Mouse (Mus musculus): ENCODE measurements around the gene Fgf4.
A peak's percentile ranks its signal among the peaks of the same experiment; 100 is the strongest.

Fgf4 gene

DNA sequence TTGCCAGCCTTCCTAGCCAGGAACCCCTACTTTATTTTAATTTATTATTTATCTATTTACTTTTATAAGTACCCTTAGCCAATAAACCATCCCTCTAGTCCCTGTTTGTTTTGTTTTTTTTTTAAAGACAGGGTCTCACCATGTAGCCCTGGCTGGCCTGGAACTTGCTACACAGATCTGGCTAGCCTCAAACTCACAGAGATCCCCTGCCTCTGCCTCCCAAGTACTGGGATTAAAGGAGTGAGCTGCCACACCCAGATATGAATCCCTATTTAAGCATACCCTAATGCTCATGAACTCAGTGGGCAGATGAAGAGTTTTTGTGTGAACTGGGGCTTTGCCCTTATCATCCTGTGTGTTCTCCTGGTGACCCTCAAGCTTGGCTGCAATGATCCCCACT, at the start of gene Fgf4:
TSS of gene Fgf4 (plus strand) at position 301 of the 400 bp plus-strand sequence.
- DNase-seq (ENCODE audit: low spot score in 2 of 2): no peak

DNA sequence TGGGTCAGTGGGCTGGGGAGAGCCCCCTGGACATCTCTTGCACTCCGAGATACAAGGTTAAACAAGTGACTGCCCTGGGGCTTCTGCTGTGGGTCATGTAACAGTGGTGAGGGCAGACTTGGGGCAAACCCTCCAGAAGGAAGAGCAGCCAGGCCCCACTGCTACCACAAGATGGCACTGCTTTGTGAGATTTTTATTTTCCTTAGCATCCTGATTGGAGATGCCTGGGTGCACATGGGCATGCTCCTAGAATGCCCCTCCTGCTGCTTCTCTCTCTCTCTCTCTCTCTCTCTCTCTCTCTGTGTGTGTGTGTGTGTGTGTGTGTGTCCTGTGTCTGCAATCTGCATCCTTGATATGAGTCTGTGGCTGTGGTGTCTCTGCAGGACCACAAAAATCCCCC, 48.7 kb upstream of the Fgf4 start:
- no peak for DNase-seq (ENCODE audit: low spot score in 2 of 2)

DNA sequence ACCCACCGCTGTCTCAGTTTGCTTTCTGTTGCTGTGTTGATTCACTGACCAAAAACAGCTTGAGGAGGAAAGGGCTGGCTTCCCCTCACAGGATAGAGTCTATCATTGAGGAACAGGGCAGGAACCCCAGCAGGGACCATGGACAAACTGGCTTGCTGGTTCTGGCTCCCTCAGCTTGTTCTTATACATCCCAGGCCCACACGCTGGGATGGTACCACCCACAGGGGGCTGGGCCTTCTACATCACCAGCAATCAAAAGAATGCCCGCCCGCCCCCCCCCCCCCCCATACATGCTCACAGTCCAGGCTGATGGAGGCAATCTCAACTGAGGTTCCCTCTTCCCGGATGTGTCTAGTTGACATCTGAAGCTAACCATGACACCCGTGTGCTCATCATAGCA, 40.1 kb upstream of the Fgf4 start:
- no peak for DNase-seq (ENCODE audit: low spot score in 2 of 2)

DNA sequence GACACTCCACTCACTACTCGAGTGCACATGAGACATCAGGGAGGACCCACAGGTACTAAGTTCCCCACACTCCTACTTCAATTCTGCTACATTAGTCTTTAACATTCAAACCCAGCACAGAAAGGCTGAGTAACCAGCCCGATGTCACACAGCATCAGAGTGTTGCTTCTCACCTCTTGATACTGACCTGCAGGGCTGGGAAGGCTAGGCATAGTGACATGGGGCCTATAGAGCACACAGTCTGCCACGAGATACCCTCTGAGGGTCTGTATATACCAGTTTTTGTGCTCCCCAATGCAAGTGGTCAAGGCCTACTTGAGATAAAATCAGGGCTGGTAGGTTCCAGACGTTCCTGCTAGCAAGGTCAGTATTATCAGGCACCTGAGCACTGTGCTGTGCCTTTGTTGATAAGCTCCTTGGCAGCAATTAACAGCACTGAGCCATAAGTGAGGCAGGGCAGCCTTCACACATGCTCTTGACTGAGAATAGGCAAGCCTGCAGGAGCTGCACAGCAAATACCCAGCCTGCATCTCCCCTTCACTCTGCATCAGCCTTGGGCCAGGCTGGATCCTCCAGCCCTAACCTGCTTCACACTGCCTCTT, 39.1 kb upstream of the Fgf4 start:
- no peak for DNase-seq (ENCODE audit: low spot score in 2 of 2)

DNA sequence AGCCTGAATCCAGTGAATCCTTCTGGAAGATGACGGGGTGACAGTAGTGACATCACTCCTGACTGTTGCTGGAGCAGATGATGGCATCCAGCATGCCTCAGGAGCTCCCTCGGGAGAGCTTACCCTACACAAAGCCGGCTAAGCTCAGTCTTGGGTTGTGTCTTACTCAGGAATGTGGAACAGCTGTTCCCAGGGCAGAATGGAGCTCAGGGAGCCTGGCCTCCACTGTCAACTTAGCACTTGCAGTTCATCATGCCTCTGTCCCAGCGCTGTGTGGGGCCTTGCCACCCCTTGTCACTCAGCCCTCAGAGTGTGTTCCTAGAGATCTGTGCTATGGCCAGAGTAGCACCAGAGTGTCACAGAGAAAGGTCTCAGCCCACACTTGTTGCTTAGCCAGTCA, 35.6 kb upstream of the Fgf4 start:
- no peak for DNase-seq (ENCODE audit: low spot score in 2 of 2)

DNA sequence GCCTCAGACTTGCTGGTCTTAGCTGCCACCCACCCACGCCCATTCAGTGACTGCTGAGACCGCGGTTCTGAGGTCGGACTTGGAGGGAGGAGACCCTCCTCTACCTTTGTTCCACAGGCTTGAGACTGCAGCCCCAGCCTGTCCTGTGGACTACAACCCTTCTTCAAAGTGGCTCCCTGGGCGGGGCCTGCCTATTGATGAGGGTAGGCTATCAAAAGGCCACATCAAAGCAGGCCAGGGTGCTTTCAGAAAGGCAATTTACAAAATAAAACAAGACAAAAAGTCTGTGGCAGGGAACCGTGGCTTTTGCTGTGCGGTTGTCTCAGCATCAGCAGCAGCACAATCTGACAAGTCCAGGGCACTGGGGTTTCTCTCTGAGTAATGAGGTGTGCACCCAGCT, 25.3 kb upstream of the Fgf4 start:
- DNase-seq (ENCODE audit: low spot score in 2 of 2): no peak

DNA sequence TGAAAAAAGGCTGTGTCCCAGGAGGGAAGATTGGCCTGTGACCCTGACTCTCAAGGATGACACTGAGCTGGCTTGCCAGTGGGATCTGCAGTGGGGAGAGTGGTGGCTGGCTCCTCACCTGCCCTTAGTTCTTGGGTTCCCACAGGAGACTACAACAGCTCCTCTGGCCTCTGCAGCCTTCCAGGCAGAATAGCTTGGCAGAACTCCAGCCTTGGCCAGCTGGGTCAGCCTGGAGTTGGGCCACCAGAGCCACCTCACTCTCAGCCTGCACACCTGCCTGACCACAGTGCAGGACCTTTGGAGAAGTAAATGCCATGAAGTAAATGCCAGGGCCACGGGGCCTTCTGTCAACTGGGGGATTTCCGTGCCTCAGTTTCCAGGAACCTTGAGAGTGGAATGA, 23.2 kb upstream of the Fgf4 start:
- no peak for DNase-seq (ENCODE audit: low spot score in 2 of 2)

DNA sequence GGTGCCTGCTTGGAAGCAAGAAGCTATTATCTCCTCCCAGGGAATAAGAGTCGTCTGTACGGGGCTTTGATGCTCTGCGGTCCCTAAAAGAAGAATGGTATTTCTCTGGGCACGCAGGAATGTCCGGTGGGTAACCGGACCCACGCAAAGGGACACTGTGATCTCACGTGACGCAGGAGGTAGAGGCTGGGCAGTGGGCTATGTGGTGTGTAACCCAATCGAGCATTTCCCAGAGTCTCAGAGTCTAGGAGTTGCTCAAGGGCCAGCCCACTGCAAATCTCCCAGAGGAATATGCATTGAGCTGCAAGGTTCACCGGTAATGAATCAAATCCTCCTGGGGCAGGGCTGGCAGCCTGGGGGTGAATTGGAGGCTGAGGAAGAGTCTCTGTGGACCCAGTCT, 18.8 kb upstream of the Fgf4 start:
- no peak for DNase-seq (ENCODE audit: low spot score in 2 of 2)

DNA sequence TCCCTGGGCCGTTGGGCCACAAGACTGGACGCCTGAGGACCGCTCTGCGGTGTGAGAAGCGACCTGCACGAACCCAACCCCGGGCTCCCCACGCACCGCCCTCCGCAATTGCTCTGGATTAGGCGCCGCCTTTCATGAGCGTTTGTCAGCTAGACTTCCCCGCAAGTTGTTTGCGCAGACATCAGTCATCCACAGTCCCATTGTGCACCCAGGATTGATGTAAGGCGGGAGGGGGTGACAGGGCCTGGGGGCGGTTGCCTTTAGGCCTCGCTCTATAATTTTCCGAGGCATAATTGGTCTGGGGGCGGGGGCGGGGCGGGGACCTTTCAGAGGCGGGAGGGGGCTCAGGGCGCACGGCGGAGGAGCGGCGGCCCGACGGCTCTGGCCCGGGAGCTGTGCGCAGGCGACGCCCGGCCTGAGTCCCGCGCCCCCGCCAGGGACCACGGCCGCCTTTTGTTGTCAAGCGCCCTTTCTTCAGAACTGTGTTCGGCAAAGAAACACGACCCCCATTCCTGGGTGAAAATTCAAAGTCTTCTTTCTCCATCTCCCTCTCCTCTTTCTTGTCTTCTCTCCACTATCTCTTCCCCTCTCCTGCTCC, 9.2 kb upstream of the Fgf4 start, which contains the start of gene Fgf3:
TSS of gene Fgf3 (plus strand) at position 193 of the 598 bp plus-strand sequence.
- no peak for DNase-seq (ENCODE audit: low spot score in 2 of 2)

DNA sequence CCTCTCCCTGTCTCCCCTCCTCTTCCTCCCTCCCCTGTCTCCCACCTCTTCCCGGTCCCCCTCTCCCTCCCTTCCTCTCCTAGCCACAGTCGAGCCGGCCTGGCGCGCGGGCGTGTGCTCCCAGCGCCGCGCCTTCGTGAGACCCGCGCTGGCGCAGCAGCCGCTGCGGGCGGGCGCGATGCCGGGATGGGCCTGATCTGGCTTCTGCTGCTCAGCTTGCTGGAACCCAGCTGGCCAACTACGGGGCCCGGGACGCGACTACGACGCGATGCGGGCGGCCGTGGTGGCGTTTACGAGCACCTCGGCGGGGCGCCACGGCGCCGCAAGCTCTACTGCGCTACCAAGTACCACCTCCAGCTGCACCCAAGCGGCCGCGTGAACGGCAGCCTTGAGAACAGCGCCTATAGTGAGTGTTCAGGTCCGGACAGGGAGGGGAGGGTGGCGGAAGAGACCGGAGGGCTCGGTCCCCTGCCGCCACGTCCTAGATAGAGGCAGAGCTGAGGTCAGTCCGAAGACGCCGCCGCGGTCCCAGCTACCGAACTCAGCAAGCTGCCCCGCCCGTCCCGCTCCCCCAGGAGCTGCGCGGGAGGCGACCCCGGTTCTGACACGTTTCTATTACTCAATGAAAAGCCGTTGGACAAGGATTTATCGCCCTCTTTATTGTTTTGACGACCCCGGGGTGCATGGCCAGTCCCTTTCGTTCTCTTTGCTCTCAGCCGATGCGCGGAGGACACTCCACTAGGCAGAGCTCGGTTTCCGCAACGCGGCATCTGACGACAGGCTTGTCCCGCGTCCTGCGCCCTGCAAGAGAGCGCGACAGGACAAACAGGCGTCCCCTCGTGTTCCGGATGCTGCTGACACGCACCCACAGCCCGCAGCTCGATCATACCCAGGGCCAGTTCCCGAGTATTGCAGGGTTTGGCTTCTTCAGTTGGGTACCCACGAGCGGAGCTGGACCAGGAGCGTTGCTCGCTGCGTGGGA, 8.4 kb upstream of the Fgf4 start:
- DNase-seq (ENCODE audit: low spot score in 2 of 2): no peak

DNA sequence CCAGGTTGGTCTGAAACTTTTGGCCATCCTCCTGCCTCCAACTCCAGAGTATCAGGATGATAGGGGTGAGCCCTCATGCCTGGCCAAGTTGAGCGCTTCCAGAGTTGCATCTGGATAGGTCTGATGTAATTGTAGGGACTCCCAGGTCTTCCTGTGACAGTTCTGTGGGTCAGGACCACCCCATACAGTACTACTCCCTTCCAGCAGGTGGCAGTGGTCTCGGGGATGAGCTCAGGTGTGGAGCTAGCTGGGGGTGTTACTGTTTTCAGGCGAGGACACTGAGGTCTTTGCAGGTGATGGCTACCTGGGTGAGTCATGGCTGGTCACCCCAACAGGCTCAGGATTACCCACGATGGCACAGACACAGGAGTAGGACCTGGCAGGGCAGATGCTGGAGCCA, 1.0 kb upstream of the Fgf4 start:
- peak; percentile 20 to 65 for DNase-seq (ENCODE audit: low spot score in 2 of 2)

DNA sequence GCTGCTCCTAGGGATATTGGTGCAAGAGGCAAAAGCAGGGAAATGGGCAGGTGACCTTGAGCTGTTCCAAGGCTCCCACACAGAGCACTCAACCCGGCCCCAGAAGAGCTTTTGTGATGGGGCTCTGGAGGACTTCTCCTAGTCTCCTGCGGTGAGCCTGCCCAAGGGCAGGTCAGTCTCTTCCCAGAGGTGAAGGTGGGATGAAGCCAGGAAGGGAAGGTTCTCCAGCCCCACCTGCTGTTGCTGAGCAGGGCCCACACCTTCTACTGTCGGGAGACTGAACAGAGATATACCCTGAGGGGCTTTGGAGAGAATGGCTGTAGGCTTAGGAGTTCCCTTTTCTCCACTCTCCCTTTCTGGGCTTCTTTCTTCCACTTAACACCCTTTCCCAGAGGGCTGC, 4.2 kb downstream of the Fgf4 start:
- DNase-seq (ENCODE audit: low spot score in 2 of 2): no peak

DNA sequence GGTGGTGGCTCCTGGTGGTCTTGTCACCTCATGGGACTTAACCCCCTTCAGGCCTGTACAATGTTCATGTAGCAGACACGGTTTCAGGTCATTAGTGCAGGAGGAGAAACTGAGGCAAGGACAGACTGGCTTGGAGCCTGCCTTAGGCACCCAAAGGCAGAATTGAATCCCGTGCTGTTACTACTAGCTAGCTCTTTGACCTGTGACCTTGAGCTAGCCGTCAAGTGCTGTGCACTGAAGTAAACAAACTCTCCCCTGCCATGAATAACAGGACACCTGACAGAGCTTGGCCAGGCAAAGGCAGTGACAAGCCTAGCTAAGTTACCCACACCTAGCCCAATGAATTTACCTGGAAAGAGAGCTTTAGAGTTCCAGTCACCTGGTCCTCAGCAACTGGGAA, 7.8 kb downstream of the Fgf4 start:
- no peak for DNase-seq (ENCODE audit: low spot score in 2 of 2)

DNA sequence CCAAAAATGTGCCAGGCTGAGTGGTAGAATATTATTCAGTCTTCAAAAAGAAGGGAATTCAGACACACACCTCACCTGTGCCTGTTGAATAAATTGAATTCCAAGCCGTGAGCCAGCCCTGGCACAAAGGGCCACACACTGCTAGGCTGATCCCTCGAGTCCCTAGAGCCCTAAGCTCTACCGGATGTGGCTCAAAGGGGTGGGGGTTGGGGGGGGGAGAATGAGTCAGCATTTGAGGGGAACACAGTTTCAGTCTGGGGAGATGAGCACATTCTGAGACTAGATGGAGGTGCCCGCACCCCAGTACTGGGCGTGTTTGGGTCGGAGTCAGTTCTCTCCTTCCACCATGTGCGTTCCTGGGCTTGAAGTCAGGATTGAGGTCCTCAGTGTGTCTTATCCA, 10.0 kb downstream of the Fgf4 start:
- DNase-seq (ENCODE audit: low spot score in 2 of 2): no peak

DNA sequence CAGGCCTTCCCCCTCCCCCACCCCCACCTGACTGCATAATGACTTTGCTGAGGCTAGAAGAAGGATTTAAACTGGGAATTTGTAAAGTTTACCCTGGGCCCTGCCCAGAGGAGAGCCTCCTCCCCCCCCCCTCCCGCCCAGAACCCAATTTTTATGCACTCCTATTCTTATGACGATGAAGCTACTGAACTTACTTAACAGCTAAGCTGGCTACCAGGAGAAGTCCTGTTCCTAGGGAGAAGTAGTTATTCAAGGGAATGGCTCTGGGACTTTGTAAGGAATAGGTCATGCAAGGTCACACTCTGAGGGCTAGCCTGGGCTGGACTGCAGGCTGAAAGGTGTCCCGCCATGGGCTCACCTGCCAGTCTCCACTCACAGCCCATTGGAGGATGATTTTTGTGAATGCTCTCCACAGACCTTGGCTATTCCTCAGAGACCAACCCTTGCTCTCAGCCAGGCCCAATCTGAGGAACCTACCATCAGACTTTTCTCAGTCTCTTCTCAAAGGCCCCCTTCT, 10.7 kb downstream of the Fgf4 start:
- no peak for DNase-seq (ENCODE audit: low spot score in 2 of 2)

DNA sequence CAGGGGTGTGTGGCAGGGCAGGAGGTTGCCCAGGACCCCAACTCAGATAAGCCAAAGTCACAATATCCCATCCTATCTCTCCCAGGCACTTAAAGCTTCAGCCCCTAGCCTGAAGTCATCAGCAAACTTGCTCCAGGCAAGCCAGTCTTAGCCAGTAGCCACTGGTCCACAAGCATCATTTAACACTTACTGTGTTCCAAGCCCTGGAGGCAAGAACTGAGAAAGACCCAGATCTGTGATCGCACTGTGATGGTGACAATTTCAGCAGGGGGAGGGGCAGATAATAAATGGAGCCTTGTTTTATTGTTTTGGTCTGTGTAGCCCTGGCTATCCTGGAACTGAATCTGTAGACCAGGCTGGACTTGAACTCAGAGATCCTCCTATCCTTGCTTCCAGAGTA, 11.5 kb downstream of the Fgf4 start:
- DNase-seq (ENCODE audit: low spot score in 2 of 2): no peak

DNA sequence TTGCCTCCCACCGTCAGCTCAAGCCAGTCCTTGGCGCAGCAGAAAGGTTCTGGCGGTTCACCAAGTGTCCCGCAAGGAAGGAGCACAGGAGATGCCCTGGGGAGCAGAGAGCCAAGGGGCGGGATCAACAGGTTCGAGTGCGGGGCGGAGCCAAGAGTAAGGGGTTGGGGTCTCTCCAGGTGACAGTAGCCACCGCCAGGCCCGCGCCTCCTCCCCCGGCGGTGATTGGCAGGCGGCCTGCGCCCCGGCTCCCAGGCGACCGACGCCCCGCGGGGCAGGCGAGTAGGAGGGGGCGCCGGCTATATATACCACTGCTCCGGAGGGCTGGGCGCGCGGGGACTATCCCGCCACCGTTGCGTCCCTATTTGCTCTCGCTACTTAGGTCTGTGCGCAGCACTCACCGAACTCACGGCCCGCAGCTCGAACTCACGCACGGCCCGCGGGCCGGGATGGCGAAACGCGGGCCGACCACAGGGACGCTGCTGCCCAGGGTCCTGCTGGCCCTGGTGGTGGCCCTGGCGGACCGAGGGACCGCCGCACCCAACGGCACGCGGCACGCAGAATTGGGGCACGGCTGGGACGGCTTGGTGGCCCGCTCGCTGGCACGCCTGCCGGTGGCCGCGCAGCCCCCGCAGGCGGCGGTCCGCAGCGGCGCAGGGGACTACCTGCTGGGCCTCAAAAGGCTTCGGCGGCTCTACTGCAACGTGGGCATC, 14.0 kb downstream of the Fgf4 start:
- no peak for DNase-seq (ENCODE audit: low spot score in 2 of 2)

DNA sequence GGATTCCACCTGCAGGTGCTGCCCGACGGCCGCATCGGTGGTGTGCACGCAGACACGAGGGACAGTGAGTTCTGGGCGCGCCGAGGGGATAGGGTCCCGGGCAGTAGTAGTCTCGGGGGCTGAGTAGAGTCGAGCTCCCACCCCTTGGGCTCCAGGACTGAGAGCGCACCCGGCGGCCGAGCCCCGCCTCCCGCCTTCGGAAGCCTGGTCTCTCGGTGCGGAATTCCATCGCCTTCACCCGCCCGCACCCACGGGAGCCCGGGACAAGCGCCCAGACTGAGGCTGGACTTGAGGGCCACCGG, 14.6 kb downstream of the Fgf4 start:
- DNase-seq (ENCODE audit: low spot score in 2 of 2): no peak

DNA sequence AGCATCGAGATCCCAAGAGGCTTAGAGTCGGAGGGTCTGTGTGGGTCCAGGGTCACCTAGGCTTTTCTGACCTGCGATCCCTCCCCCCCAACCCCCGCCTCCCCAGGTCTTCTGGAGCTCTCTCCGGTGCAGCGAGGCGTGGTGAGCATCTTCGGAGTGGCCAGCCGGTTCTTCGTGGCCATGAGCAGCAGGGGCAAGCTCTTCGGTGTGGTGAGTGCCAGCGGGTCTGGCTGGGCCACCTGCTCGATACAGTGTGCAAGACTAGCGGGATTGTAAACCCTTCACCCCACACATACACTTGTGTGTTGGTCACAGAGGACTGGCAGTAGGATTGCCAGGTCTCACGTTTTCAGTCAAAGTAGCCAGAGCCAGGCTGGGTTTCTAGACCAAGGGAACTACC, 15.0 kb downstream of the Fgf4 start:
- no peak for DNase-seq (ENCODE audit: low spot score in 2 of 2)

DNA sequence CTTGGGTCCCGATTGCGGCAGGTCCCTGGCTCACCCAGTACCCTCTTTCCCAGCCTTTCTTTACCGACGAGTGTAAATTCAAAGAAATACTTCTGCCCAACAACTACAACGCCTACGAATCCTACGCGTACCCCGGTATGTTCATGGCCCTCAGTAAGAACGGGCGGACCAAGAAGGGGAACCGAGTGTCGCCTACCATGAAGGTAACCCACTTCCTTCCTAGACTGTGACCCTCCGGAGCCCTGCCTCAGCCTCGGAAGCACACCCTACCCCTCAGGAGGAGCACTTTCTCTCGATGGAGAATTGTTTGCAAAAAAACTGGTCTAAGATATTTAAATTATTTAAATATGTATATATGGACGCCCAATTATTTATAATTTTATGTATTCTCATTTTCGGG, 15.5 kb downstream of the Fgf4 start:
- DNase-seq (ENCODE audit: low spot score in 2 of 2): no peak

DNA sequence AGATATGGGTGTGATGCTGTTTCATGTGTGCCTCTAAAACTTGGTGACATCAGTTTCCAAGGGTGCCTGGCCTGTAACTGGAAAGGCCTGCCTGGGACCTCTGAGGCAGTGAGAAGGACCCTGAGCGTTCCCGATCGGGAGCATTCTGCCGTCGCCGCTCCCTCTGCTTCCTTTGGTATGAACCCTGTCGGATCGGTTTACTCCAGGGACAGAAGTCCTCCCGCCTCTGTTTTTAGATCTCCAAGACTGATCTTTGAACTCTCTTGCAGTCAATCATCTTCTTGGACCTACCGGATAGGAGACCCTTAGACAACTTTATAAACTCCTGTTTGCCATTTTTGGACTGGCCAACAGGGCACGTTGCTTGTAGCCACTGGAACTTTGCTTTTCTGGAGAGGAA, 16.0 kb downstream of the Fgf4 start:
- no peak for DNase-seq (ENCODE audit: low spot score in 2 of 2)

DNA sequence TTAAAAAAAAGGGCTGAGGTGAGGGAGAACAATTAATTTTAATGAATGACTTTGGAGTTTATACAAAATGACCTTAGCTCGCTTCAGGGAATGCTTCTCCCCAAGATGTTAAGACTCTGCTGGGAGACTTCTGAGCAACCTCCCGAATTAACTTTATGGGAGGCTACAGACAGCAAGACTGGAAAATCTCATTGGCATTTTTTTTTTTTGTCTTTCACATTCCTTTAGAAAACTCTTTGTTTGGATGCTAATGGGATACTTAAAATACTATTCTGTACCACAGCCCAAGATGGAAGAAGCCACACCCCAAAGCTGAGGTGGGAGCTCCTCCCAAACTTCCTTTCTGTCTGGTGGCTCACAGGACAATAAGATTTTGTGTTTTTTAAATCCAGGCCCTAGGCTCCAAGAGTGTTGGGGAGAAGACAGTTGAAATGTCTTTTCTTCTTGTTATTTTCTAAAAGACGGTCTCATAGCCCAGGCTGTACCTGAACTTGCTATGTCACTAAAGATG, 17.0 kb downstream of the Fgf4 start:
- DNase-seq (ENCODE audit: low spot score in 2 of 2): no peak

Data from spleen, postnatal 10 days (tissue).